Mouse (Mus musculus) ovary, adult 10 weeks (tissue): Measurements from ENCODE around the gene Glra1. TPM values are rescaled to one million over a fixed set of nuclear protein-coding genes. Genes with fewer than 3 reads are reported as not detected.

Source experiments
- polyA plus RNA-seq: library from polyadenylated mRNA; stranded (reverse); fragments of 350-450 nt; fragmentation: Illumina TruSeq; extraction: RNeasy Lipid Tissue Mini Kit (QIAGEN cat#74804); gene quantifications from one replicate; pipeline ENCODE4 v1.2.3, GENCODE M21; 2014

Glra1 gene
- polyA plus RNA-seq, result not detected

DNA sequence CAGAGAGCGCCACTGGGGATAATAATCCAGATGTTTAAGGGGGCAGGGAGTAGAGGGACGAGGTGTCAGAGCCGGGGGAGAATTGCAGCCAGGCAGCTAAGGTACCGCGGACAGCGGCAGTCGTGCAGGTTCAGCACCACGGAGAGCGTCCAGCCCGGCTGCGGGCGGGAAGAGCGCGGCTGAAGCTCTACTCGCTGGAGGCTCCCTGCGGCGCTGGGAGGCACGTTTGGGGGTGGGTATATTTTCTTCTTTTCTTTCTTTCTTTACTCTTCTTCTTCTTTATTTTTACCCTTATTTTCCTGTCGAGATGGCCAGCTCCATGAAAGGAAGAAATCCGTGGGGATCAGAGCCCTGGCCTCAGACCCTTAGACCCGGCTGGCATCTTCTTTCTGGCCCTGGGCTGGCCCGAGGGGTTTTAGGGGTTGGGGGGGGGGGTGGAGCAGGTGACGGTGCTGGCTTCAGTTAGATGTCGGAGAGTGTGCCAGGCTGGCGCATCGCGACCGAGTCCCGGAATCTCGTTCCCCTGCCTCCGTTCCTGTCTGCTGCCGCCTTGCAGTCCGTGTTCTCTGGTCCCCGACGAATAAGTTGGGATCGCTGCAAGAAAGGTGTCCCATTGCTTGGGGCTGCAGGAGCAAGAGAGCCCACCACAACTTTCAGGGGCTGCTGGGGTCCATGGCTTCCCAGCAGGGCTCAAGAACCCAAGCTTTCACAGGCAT, at the start of gene Glra1:
Glra1 (minus strand) TSS at position 391 of the 716 bp plus-strand sequence.

DNA sequence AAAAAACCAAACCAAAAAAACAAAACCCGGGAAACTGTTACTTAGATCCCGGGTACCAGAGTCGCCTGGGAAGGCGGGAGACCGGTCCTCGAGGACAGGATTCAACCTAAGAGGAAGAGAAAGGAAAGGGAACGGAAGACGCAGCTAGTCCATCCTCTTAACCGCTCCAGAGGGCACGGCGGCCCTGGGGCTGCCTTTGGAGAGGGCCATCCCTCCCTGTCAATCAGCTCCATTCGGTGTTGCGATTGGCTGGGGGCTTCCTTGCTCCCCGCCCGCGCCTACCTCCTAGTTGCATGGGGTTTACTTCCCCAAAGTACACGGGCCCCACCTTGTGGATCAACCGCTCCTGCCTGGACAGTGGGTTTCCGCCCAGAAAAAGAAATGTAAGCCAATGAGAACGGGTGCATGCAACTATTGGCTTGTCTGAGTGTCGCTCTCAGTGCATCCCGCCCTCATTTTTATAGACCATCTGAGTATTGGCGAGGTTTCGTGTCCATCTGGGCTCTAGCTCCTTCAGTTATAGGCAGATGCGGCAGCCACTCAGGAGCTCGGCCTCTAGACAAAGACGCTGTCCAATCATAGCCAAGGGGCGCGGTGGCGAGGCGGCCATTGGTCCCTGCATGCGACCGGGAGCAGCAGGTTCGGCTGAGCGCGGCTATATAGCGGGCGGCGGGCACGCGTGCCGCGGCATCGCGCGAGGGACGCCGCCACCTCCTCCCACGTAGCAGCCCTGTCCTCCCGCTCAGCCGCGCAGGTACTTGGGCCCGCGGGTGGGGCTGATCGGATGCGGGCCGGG, 138.8 kb downstream of the Glra1 start, which contains the start of gene G3bp1:
G3bp1 (plus strand) TSS at position 638 of the 796 bp plus-strand sequence.

Other genes with a start within 250 kb of the Glra1 start
- gene Sparc, start 185.0 kb downstream of the Glra1 start, polyA plus RNA-seq, result 551 TPM
- not detected for gene Atox1, start 147.0 kb downstream of the Glra1 start, polyA plus RNA-seq
- 68.5 TPM for gene G3bp1, start 138.5 kb downstream of the Glra1 start, polyA plus RNA-seq